Mouse (Mus musculus): ENCODE measurements at regions not wholly inside any gene's neighbourhood (a gene's known extent, or its start where the extent isn't known, plus 50 kb on each side); places are given as distances from the start of the nearest gene placed in this dataset.

- no peak for DNase-seq (ENCODE audit: low read depth)
Observed at GRCm38 (mm10) chr13:57189246-57189645, 293.5 kb upstream of the Trpc7 start.

DNA sequence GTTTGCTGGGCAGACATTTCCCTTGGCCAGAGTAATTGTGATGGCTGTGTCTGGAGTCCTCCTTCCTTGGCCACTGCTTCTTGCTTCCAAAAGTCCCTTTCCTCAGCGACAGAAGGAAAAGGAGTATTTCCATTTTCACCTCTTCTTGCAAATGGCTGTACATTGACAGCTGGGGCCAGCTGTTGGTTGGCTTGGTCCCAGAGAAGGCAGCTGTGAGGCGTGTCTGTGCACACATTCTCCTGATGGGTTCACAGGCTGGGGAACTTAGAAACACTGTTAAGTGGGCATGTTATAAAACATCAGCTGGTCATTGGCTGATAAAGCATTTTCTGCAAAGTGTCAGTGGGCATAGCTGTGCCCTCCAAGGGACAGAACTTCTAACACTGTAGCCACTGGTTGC, 290.4 kb upstream of the Trpc7 start:
- DNase-seq (ENCODE audit: low read depth), result no peak

DNA sequence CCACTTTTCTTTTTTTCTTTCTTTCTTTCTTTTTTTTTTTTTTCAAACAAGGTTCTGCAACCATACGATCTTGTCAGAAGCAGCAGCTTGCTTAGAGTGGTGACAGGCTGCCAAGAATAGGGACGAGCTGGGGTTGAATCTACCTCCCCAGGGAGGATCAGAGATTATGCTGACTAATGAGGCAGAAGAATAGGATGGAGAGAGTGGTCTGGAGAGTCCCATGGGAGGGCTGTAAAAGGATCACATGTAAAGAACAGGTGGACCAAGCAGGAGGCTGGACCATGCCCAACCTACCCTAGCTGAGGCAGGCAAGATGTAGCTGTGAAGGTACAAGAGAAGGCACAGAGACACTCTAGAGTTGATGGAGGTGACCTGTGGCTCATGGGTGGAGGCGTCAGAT, 274.4 kb upstream of the Trpc7 start:
- no peak for DNase-seq (ENCODE audit: low read depth)

DNA sequence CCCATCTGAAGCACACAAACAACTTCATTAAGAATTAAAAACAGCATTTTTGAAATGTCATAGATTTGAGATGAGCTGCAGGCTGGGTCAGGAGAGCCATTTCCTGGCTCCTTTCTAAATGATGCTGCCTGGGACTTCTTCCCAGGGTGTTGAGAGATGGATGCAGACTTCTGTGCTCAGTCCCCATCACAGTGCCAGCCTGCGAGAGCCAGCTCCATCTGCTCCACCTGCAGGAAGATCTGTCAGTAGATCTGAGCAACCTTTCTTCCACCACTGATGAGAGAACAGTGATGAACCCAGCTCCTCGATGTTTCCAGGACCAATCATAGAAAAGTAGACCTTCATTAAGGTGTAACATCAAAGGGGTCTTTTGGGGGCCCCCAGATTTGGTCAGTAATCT, 273.8 kb upstream of the Trpc7 start:
- no peak for DNase-seq (ENCODE audit: low read depth)

GRCm38 (mm10) chr13:57165367-57165766, 269.6 kb upstream of the Trpc7 start:
- no peak for DNase-seq (ENCODE audit: low read depth)

- no peak for DNase-seq (ENCODE audit: low read depth)
Observed at GRCm38 (mm10) chr13:57152787-57153186, 257.0 kb upstream of the Trpc7 start.

- DNase-seq (ENCODE audit: low read depth), result no peak
Observed at GRCm38 (mm10) chr13:57147623-57148022, 251.8 kb upstream of the Trpc7 start.

- no peak for DNase-seq (ENCODE audit: low read depth)
Observed at GRCm38 (mm10) chr13:57146708-57147107, 250.9 kb upstream of the Trpc7 start.

DNA sequence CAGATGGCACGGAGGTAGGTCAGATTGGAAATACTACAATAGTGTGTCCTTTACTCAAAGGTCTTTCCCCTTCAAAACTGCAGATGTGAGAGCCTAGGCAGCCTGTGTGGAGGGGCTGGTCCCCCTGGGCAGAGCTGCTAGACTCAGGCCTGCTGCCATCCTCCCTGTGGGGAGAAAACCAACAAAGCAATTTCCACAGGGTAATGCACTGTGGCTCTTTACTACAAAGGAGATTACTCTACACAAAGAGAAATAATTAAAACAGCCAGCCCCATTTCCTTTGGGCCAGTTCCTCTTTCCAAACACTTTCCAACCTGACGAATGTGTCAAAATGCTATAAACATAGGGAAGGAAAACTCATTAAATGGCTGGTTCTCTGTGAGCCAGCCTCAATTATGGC, 250.0 kb upstream of the Trpc7 start:
- no peak for DNase-seq (ENCODE audit: low read depth)

DNA sequence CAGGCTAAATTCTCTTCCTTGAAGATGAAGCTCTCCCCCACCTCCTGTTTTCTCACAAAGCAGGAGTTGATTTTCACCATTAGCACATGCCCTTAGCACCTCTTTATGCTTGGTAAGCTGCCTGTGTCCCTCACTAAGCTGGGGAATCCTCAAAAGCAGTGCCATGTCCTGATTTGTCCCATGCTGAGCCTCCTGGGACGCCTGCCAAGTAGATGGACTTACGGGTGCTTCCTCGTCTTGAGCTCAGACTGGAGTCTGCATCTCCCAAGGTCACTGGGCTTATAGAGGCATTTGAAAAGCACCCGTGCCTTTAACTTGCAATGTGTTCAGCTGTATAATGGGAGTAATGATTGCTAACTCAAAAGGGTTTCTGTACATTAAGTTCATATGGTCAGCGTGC, 247.1 kb upstream of the Trpc7 start:
- no peak for DNase-seq (ENCODE audit: low read depth)

- DNase-seq (ENCODE audit: low read depth), result no peak
Observed at GRCm38 (mm10) chr13:57142441-57142840, 246.6 kb upstream of the Trpc7 start.

GRCm38 (mm10) chr13:57115936-57116335, 220.1 kb upstream of the Trpc7 start:
- no peak for DNase-seq (ENCODE audit: low read depth)

GRCm38 (mm10) chr13:57107956-57108355, 212.2 kb upstream of the Trpc7 start:
- no peak for DNase-seq (ENCODE audit: low read depth)

- DNase-seq (ENCODE audit: low read depth), result no peak
Observed at GRCm38 (mm10) chr13:57099601-57100000, 203.8 kb upstream of the Trpc7 start.

- no peak for DNase-seq (ENCODE audit: low read depth)
Observed at GRCm38 (mm10) chr13:57091886-57092285, 196.1 kb upstream of the Trpc7 start.

GRCm38 (mm10) chr13:57089381-57090075, 193.7 kb upstream of the Trpc7 start:
- no peak for DNase-seq (ENCODE audit: low read depth)

GRCm38 (mm10) chr13:57087966-57088365, 192.2 kb upstream of the Trpc7 start:
- DNase-seq (ENCODE audit: low read depth), result no peak

GRCm38 (mm10) chr13:57087398-57087797, 191.6 kb upstream of the Trpc7 start:
- DNase-seq (ENCODE audit: low read depth), result no peak

DNA sequence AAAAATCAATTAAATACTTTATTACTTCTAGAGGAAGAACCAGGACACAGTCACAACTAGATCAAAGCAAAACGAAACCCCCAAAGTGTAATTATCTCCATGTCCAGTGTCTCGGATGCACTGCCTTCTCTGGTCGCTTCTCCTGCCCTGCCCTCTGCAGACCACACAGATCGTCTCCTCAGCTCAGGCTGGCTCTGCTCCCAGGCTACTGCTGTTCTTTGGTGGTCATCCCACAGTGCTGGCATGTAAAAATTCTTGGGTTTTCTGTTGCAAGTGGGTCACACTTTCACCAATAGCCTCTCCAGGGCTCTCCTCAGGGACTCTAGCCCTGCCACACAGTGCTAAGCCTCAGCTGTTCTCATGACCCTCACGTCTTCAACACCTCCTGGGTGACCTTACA, 188.0 kb upstream of the Trpc7 start:
- no peak for DNase-seq (ENCODE audit: low read depth)

GRCm38 (mm10) chr13:57070479-57070878, 174.7 kb upstream of the Trpc7 start:
- no peak for DNase-seq (ENCODE audit: low read depth)

DNA sequence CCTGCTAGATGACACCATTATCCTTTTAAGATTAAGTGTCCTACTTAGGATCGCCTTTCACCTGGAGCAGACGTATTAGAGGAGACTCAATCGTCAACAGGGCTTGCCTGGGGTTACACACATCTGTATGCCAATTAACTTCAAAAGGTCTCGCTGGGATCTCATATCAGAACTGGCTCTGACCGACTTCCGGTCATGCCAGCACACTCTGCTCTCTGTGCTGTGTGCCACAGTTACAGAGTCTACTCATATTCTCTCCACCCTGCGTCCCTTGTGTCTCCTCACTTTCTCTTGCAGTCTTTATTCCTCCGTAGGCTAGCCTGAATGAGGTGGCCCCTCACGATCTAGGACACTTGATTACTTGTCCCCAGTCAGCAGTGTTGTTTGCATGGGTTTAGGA, 165.9 kb upstream of the Trpc7 start:
- no peak for DNase-seq (ENCODE audit: low read depth)

GRCm38 (mm10) chr13:57061074-57061473, 165.3 kb upstream of the Trpc7 start:
- no peak for DNase-seq (ENCODE audit: low read depth)

DNA sequence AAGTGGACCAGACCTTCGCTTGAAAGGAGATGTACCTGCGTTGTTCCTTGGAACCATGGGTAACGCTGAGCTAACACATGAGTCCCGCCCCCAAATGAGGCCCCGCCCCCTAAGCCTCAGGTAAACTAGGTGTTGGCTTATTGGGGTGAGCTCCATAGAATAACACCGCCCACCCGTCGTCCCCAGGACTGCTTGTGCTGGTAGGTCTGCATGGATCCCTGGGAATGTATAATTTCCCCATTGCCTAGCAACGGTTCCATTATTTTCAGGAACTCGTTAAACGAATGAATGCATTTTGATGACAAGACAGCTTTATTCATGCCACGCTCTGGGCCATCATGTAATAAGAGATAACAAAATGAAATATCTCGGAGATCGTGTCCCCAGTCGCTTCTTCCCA, 161.0 kb upstream of the Trpc7 start:
- no peak for DNase-seq (ENCODE audit: low read depth)
